In genomic region chr17:66369777-66370176, GRCm38 (mm10) we compare ENCODE assay signal across 21 mouse cellular contexts.
DNase-seq lines count a peak whose midpoint lies in the region; ATAC-seq and TF ChIP-seq lines count a peak whose summit lies in the region.
"Had no signal": no experiment of that assay in that cellular context is flagged by ENCODE, and none has a peak within 500 bp of the region (broad histone marks: within the 10 kb centered on the region; RNA-seq: fewer than 3 reads in every experiment).

No protein-coding gene starts in this region.

- no peak for DNase-seq in kidney, adult 2 months
- no peak for DNase-seq in limb, embryonic 10.5 days (ENCODE audit: low spot score)
- DNase-seq in lung, adult 2 months, result peak; percentile 37
- DNase-seq in lung, postnatal 25 days (ENCODE audit: low spot score), result peak; percentile 72
- no peak for DNase-seq in MN1 (ENCODE audit: low spot score)
- DNase-seq in ovary, postnatal 10 days (ENCODE audit: low spot score), result no peak
- DNase-seq: adrenal gland, adult 8-10 months; cerebellum, adult 8-10 months; cerebellum, postnatal 36 days; embryo, embryonic 11 days; gastrocnemius, postnatal 10 days; heart, postnatal 10 days; kidney, postnatal 36 days had no signal

- no peaks in the 10 kb centered on the region for H3K9me3 ChIP-seq in kidney, embryonic 14.5 days (ENCODE audit: control insufficient read depth, low read length)
- no peaks in the 10 kb centered on the region for H3K9me3 ChIP-seq in limb, embryonic 10.5 days (replicated peaks)
- H3K9me3 ChIP-seq: forebrain, embryonic 15.5 days; hindbrain, embryonic 12.5 days; midbrain, embryonic 13.5 days had no signal

- ATAC-seq in kidney, embryonic 14.5 days (ENCODE audit: low FRiP score, low TSS enrichment), result no peak; the same call in 1 of the 2 replicates
- ATAC-seq: forebrain, embryonic 15.5 days; intestine, postnatal 0 days; midbrain, embryonic 13.5 days; Patski had no signal

- no peaks in the 10 kb centered on the region for H3K36me3 ChIP-seq in kidney, adult 2 months (ENCODE audit: control insufficient read depth, insufficient read depth, low read length)
- no peaks in the 10 kb centered on the region for H3K36me3 ChIP-seq in kidney, embryonic 14.5 days (ENCODE audit: control insufficient read depth, insufficient read depth, low read length)
- H3K36me3 ChIP-seq in limb, embryonic 10.5 days, result peaks cover 41% of the 10 kb centered on the region

- no peaks in the 10 kb centered on the region for H3K27me3 ChIP-seq in kidney, adult 2 months (replicated peaks; ENCODE audit: control insufficient read depth, insufficient read depth, low read length)
- H3K27me3 ChIP-seq in kidney, embryonic 14.5 days (ENCODE audit: control insufficient read depth, insufficient read depth, low read length), result no peaks in the 10 kb centered on the region
- no peaks in the 10 kb centered on the region for H3K27me3 ChIP-seq in limb, embryonic 10.5 days (ENCODE audit: low read depth, poor library complexity, severe bottlenecking)
- H3K27me3 ChIP-seq: forebrain, embryonic 15.5 days; hindbrain, embryonic 12.5 days; midbrain, embryonic 13.5 days; Patski had no signal

- WGBS in kidney, adult 2 months, result 43% methylated on average over 6 of the region's 6 CpGs
- 27% methylated on average over 6 of the region's 6 CpGs for WGBS in kidney, embryonic 14.5 days
- WGBS in limb, embryonic 10.5 days, result 77% methylated on average over 6 of the region's 6 CpGs
- 59% methylated on average over 6 of the region's 6 CpGs for WGBS in lung, adult 2 months

- no peak for TF ChIP-seq CTCF in kidney, adult 2 months (conservative IDR thresholded peaks at IDR 0.05; ENCODE audit: insufficient read depth, insufficient read length, low read depth, low read length)
- TF ChIP-seq CTCF in lung, adult 2 months (IDR thresholded peaks at IDR 0.05; ENCODE audit: insufficient read depth, low read length), result no peak

- no peak overlapping the region for H3K4me2 ChIP-seq in kidney, embryonic 14.5 days (replicated peaks; ENCODE audit: low read depth, low read length)
- H3K4me2 ChIP-seq: forebrain, embryonic 15.5 days; heart, embryonic 11.5 days; hindbrain, embryonic 12.5 days; midbrain, embryonic 13.5 days had no signal

- H3K9ac ChIP-seq in kidney, embryonic 14.5 days (ENCODE audit: low read depth, low read length), result no peak overlapping the region
- H3K9ac ChIP-seq: forebrain, embryonic 15.5 days; hindbrain, embryonic 12.5 days; midbrain, embryonic 13.5 days had no signal

- peaks cover 15% of the 10 kb centered on the region for H3K4me1 ChIP-seq in kidney, adult 2 months (ENCODE audit: control insufficient read depth, insufficient read depth, low read length)
- peaks cover 34% of the 10 kb centered on the region for H3K4me1 ChIP-seq in kidney, embryonic 14.5 days (ENCODE audit: control insufficient read depth, insufficient read depth, low read length)
- peaks cover 16% of the 10 kb centered on the region for H3K4me1 ChIP-seq in limb, embryonic 10.5 days
- peaks cover 8% of the 10 kb centered on the region for H3K4me1 ChIP-seq in lung, adult 2 months (ENCODE audit: control insufficient read depth, insufficient read depth, low read length)
- H3K4me1 ChIP-seq: hindbrain, embryonic 12.5 days had no signal

- no peak for TF ChIP-seq POLR2A in kidney, adult 2 months (IDR thresholded peaks at IDR 0.05; ENCODE audit: low read depth, low read length)
- no peak for TF ChIP-seq POLR2A in lung, adult 2 months (IDR thresholded peaks at IDR 0.05; ENCODE audit: borderline replicate concordance, extremely low read depth, low read depth, low read length)

- H3K27ac ChIP-seq in kidney, adult 2 months (ENCODE audit: insufficient read depth, low read depth, low read length), result peak overlapping the region; percentile 36
- no peak overlapping the region for H3K27ac ChIP-seq in kidney, embryonic 14.5 days (ENCODE audit: low read depth, low read length)
- peak overlapping the region; percentile 66 for H3K27ac ChIP-seq in limb, embryonic 10.5 days
- H3K27ac ChIP-seq: forebrain, embryonic 15.5 days; hindbrain, embryonic 12.5 days; midbrain, embryonic 13.5 days; stomach, postnatal 0 days had no signal

- no peak overlapping the region for H3K4me3 ChIP-seq in kidney, adult 2 months (ENCODE audit: insufficient read depth, low read depth, low read length)
- H3K4me3 ChIP-seq in kidney, embryonic 14.5 days (ENCODE audit: low read length), result no peak overlapping the region
- no peak overlapping the region for H3K4me3 ChIP-seq in limb, embryonic 10.5 days
- no peak overlapping the region for H3K4me3 ChIP-seq in lung, adult 2 months (replicated peaks; ENCODE audit: extremely low read depth, low read depth, low read length)
- H3K4me3 ChIP-seq: forebrain, embryonic 15.5 days; hindbrain, embryonic 12.5 days; midbrain, embryonic 13.5 days had no signal

Comparison
In these comparisons a context has a peak if more than half of its experiments do, and no peak if none do; other contexts are left out.
1. DNase-seq: peak in lung, adult 2 months (single experiment) and lung, postnatal 25 days (single experiment); none in kidney, adult 2 months (single experiment), limb, embryonic 10.5 days (single experiment), MN1 (single experiment) and ovary, postnatal 10 days (single experiment).